Mouse (Mus musculus) erythroblast, embryonic 14.5 days (primary cell): Measurements from ENCODE around the gene St3gal3. TPM values are rescaled to one million over a fixed set of nuclear protein-coding genes. Genes with fewer than 3 reads are reported as not detected.
A peak's percentile ranks its signal among the peaks of the same experiment; 100 is the strongest.

Experiments used
- H3K27me3 ChIP-seq: 2 replicates; pipeline ENCODE4 v1.6.1; 2012; ENCODE audit warnings: inconsistent platforms; ENCODE audit not compliant: control insufficient read depth
- H3K36me3 ChIP-seq: 2 replicates; pipeline ENCODE4 v1.6.1; 2012; ENCODE audit warnings: mild to moderate bottlenecking, inconsistent platforms; ENCODE audit not compliant: control insufficient read depth
- H3K4me1 ChIP-seq: 2 replicates; pipeline ENCODE4 v1.6.1; 2012; ENCODE audit warnings: inconsistent platforms; ENCODE audit not compliant: control insufficient read depth
- H3K4me3 ChIP-seq: replicated peaks from 2 replicates; pipeline ENCODE3; 2012; ENCODE audit warnings: moderate library complexity, mild to moderate bottlenecking, inconsistent platforms
- H3K9me3 ChIP-seq: 2 replicates; pipeline ENCODE4 v1.6.1; 2012; ENCODE audit warnings: low read length, inconsistent platforms, mixed read lengths; ENCODE audit not compliant: control insufficient read depth
- GATA1 ChIP-seq: IDR thresholded peaks from 2 replicates; pipeline ENCODE4 v1.6.1; 2012; ENCODE audit warnings: low read length, inconsistent platforms, mixed read lengths
- TAL1 ChIP-seq: IDR thresholded peaks from 3 replicates; pipeline ENCODE4 v1.6.1; 2012; ENCODE audit warnings: low read length, inconsistent platforms, mixed read lengths
- polyA plus RNA-seq: library from polyadenylated mRNA; stranded (reverse); fragments of >175 nt; gene quantifications from 2 replicates; pipeline ENCODE4 v1.2.3, GENCODE M21; 2012

The St3gal3 gene
- polyA plus RNA-seq, 1 experiment: 0.85 TPM

DNA sequence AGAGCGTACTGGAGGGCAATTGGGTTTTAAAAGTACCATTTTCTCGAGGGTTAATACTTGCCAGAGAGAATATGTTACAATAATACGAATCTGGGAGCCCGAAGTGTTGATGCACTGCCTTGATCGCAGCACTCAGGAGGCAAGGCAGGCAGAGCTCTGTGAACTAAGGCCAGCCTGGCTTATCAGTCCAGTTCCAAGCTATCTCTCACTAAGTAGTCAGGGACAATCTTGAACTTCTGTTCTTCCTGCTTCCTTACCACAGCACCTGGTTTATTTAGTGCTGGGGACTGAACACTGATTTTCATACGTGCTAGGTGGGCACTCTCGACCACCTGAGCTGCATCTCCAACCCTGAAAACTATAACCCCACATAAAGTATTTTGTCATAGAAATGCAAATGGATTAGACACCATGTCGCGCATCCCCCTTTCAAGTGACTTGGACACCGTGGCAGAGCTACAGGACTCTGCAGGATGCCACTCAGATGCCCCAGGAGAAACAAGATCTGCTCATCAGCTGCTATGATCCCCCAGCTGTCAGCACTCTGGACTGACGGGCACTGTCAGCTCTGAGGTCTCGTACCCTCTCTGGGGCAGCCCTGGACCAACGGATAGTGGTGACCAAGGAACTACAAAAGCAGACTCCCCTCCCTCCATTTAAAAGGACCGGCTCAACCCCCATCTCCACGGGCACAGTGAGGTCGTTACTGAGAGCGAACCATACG, 52.9 kb downstream of the St3gal3 start:
- Histone ChIP-seq H3K4me3 (no peak overlapping the region), H3K27me3 (no peaks in the 10 kb centered on the region), H3K36me3 (peaks cover 27% of the 10 kb centered on the region), H3K9me3 (no peaks in the 10 kb centered on the region), H3K4me1 (peaks cover 66% of the 10 kb centered on the region)
- no peak for TF ChIP-seq GATA1
- no peak for TF ChIP-seq TAL1

DNA sequence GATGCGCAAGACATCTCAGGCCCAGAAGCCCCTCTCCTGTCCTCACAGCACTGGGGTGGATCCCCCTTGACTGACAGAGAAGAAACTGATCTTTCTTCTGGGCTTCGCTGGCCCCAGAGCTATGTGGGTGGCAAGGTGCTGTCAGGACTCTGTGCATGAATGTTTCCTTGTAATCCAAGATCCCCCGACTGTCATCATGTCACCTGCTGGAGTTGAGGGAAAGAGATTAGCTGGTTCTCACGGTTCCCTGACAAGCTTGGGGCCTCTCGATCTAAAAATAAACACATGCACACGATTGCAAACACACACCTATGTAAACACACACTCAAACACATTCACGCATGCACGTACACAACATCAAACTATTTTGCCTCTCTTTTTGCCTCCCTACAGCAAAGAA, 54.2 kb downstream of the St3gal3 start:
- TF ChIP-seq GATA1: peak; percentile 24; the same call in 1 of the 2 replicates
- TF ChIP-seq TAL1: peak; percentile 34; the same call in 1 of the 3 replicates
- Histone ChIP-seq H3K4me1 (peaks cover 78% of the 10 kb centered on the region), H3K36me3 (peaks cover 35% of the 10 kb centered on the region), H3K4me3 (peak overlapping the region; percentile 61), H3K9me3 (no peaks in the 10 kb centered on the region), H3K27me3 (no peaks in the 10 kb centered on the region)

DNA sequence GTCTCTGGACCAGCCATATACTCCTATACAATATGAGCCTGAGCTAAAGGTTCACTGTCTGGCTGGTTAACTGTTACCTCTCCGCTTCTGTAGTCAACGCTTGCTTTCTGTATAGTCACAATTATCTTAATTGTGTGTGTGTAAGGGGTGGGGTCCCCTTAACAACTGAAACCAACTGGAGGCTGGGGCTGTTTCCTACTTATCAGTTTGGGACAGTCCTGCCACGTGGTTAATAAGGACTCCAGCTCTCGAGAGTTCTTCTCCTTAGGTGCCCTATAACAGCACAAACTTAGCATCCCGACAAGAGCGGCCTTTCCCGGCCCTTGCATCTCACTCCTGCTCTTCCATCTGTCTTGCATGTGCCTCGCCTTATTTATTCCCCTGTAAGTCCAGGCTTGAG, 55.5 kb downstream of the St3gal3 start:
- Histone ChIP-seq H3K9me3 (peaks cover 1% of the 10 kb centered on the region), H3K4me3 (peak overlapping the region; percentile 61), H3K36me3 (peaks cover 36% of the 10 kb centered on the region), H3K4me1 (peaks cover 78% of the 10 kb centered on the region), H3K27me3 (no peaks in the 10 kb centered on the region)
- TF ChIP-seq GATA1: peak; percentile 86
- TF ChIP-seq TAL1: peak; percentile 91

DNA sequence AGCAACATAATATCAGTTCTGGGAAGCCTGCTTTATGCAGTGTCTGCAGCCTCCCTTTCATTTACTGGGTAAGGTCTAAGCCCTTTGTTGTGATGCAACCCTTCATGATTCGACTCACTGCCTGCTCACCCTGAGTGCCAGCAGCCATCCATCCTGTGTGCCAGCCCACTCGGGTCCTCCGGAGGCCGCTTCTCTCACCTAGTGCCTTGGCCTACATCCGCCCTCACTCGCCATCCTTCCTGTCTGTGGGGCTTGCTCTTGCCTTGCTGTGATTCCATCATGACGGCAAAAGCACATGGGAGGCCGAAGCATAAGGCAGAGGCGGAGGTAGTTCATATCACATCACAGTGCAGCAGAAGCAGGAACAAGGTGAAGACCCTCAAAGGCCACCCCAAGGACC, 56.1 kb downstream of the St3gal3 start:
- H3K9me3 ChIP-seq: peaks cover 5% of the 10 kb centered on the region
- peaks cover 42% of the 10 kb centered on the region for H3K36me3 ChIP-seq
- H3K4me3 ChIP-seq: peak overlapping the region; percentile 61
- TF ChIP-seq GATA1 (no peak), TAL1 (no peak)
- no peaks in the 10 kb centered on the region for H3K27me3 ChIP-seq
- peaks cover 83% of the 10 kb centered on the region for H3K4me1 ChIP-seq

DNA sequence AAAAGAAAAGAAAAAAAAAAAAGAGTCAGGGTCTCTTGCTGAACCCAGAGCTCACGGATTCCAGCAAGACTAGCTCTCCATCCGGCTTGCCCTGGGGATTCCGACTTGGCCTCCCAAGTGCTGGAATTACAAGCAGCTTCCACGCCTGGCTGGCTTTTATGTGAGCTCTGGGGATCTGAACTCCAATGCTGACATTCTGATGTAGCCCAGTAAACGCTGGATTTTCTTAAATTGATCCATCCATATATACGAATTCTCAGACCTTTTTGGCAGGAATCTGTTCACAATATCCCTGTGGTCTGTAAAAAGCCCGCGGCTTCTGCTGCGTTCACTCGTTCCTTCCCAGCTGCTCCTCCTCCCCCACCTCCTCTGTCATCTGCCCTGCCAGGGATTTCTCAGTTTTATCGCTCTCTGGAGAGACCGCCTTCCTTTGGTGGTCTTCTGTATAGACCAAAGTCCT, 57.4 kb downstream of the St3gal3 start:
- TF ChIP-seq GATA1 (no peak), TAL1 (no peak)
- Histone ChIP-seq H3K4me1 (peaks cover 84% of the 10 kb centered on the region), H3K9me3 (peaks cover 5% of the 10 kb centered on the region), H3K36me3 (peaks cover 42% of the 10 kb centered on the region), H3K27me3 (no peaks in the 10 kb centered on the region), H3K4me3 (no peak overlapping the region)

DNA sequence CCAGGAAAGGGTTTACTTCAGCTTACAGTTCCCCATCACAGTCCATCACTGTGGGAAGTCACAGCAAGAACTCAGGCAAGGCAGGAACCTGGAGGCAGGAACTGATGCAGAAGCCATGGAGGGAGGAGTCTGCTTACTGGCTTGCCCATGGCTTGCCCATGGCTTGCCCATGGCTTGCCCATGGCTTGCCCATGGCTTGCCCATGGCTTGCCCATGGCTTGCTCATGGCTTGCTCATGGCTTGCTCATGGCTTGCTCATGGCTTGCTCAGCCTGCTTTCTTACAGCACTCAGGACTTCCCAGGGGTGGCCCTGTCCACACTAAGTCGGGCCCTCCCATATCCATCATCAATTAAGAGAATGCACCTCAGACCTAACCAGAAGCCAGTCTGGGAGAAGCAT, 58.1 kb downstream of the St3gal3 start:
- Histone ChIP-seq H3K36me3 (peaks cover 40% of the 10 kb centered on the region), H3K9me3 (peaks cover 5% of the 10 kb centered on the region), H3K27me3 (no peaks in the 10 kb centered on the region), H3K4me3 (no peak overlapping the region), H3K4me1 (peaks cover 82% of the 10 kb centered on the region)
- no peak for TF ChIP-seq TAL1
- no peak for TF ChIP-seq GATA1

DNA sequence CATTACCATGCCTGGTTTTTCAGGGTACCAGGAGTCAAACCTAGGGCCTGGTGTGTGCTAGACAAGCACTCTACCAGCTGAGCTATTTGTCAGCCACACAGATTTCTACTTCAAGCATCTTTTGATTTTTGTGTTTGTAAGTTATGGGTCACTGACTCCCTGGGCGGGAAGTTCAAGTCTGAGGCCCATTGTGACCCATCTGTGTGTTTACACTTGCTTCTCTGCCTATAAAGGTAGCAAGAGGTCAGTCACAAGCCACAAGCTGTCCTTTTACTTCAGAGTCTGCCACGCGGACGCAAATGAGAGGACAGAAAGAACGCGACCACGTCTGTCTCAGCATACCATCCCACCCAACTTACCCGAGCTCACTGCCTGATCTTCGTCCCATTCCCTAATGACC, 59.4 kb downstream of the St3gal3 start:
- TF ChIP-seq TAL1: no peak
- peaks cover 74% of the 10 kb centered on the region for H3K4me1 ChIP-seq
- no peak overlapping the region for H3K4me3 ChIP-seq
- H3K9me3 ChIP-seq: peaks cover 5% of the 10 kb centered on the region
- H3K36me3 ChIP-seq: peaks cover 33% of the 10 kb centered on the region
- no peaks in the 10 kb centered on the region for H3K27me3 ChIP-seq

DNA sequence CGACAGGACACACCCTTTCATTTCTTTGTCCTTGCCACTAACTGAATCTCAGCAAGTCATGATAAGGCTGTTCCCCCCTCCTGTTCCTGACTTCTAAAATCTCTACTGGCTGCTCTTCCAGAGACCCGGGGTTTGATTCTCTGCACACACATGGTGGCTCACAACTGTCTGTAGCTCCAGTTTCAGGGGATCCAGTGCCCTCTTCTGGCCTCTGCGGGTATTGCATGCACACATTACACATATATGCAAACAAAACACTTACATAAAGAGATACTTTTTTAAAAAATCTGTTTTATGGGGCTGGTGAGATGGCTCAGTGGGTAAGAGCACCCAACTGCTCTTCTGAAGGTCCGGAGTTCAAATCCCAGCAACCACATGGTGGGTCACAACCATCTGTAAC, 60.5 kb downstream of the St3gal3 start:
- no peaks in the 10 kb centered on the region for H3K27me3 ChIP-seq
- H3K9me3 ChIP-seq: peaks cover 5% of the 10 kb centered on the region
- no peak overlapping the region for H3K4me3 ChIP-seq
- peaks cover 63% of the 10 kb centered on the region for H3K4me1 ChIP-seq
- no peak for TF ChIP-seq TAL1
- no peak for TF ChIP-seq GATA1
- H3K36me3 ChIP-seq: peaks cover 28% of the 10 kb centered on the region

DNA sequence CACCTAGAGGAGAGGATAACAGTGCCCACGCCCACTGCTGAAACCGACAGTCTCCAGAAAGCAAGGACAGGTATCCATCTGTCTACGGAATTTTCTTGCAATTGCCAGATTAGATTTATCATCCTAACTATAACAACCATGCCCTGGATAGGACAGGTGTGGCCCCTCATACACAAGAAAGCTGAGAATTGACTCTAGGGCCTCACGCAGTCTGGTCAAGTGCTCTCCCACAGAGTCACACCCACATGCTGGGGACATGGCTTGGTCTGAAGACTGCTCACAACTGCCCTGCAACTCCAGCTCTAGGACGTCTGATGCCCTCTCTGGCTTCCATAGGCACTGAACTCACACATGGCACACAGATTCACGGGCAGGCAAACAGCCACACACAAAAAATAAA, 61.6 kb downstream of the St3gal3 start:
- H3K4me1 ChIP-seq: peaks cover 51% of the 10 kb centered on the region
- peaks cover 23% of the 10 kb centered on the region for H3K36me3 ChIP-seq
- no peaks in the 10 kb centered on the region for H3K27me3 ChIP-seq
- peaks cover 5% of the 10 kb centered on the region for H3K9me3 ChIP-seq
- H3K4me3 ChIP-seq: no peak overlapping the region
- TF ChIP-seq TAL1: no peak
- TF ChIP-seq GATA1: no peak
